Mouse (Mus musculus): ENCODE results near the gene Lsp1. TPM values are rescaled to one million over a fixed set of nuclear protein-coding genes. Genes with fewer than 3 reads are reported as not detected.
A peak's percentile ranks its signal among the peaks of the same experiment; 100 is the strongest.

Lsp1 gene
- total RNA-seq, 2 experiments from 2014 or later: 3.4 to 7.1 TPM

- no peak overlapping the region for H3K27ac ChIP-seq
- no peak overlapping the region for H3K4me3 ChIP-seq
- DNase-seq (ENCODE audit: extremely low spot score in 1 of 2, low spot score in 2 of 2): no peak
- intact Hi-C loops (cut with DNase I): no loop called here
- TF ChIP-seq CTCF (IDR thresholded peaks at IDR 0.05): no peak
Observed at GRCm38 (mm10) chr7:142514048-142514447, 53.4 kb downstream of the Lsp1 start.

GRCm38 (mm10) chr7:142516221-142516978 is 55.8 kb downstream of the Lsp1 start:
- intact Hi-C loops (cut with DNase I): no loop called here
- Histone ChIP-seq H3K4me3 (no peak overlapping the region), H3K27ac (no peak overlapping the region)
- TF ChIP-seq CTCF (IDR thresholded peaks at IDR 0.05): no peak
- no peak for DNase-seq (ENCODE audit: extremely low spot score in 1 of 2, low spot score in 2 of 2)

GRCm38 (mm10) chr7:142517531-142517930 is 56.9 kb downstream of the Lsp1 start:
- Histone ChIP-seq H3K27ac (no peak overlapping the region), H3K4me3 (no peak overlapping the region)
- intact Hi-C loops (cut with DNase I): no loop called here
- no peak for DNase-seq (ENCODE audit: extremely low spot score in 1 of 2, low spot score in 2 of 2)
- no peak for TF ChIP-seq CTCF (IDR thresholded peaks at IDR 0.05)

- DNase-seq (ENCODE audit: extremely low spot score in 1 of 2, low spot score in 2 of 2): no peak
- no peak overlapping the region for H3K4me3 ChIP-seq
- no peak overlapping the region for H3K27ac ChIP-seq
- no peak for TF ChIP-seq CTCF (IDR thresholded peaks at IDR 0.05)
- intact Hi-C loops (cut with DNase I): no loop called here
Observed at GRCm38 (mm10) chr7:142520331-142520730, 59.7 kb downstream of the Lsp1 start.

- peak; percentile 54 for TF ChIP-seq CTCF (IDR thresholded peaks at IDR 0.05)
- Histone ChIP-seq H3K4me3 (no peak overlapping the region), H3K27ac (no peak overlapping the region)
- no peak for DNase-seq (ENCODE audit: extremely low spot score in 1 of 2, low spot score in 2 of 2)
- intact Hi-C loops (cut with DNase I): no loop called here
Observed at GRCm38 (mm10) chr7:142522352-142522751, 61.7 kb downstream of the Lsp1 start.

GRCm38 (mm10) chr7:142523200-142523990 is 62.8 kb downstream of the Lsp1 start:
- Histone ChIP-seq H3K27ac (no peak overlapping the region), H3K4me3 (no peak overlapping the region)
- TF ChIP-seq CTCF (IDR thresholded peaks at IDR 0.05): no peak
- no peak for DNase-seq (ENCODE audit: extremely low spot score in 1 of 2, low spot score in 2 of 2)
- intact Hi-C loops (cut with DNase I): no loop called here

GRCm38 (mm10) chr7:142525342-142526178 is 65.0 kb downstream of the Lsp1 start:
- no peak for TF ChIP-seq CTCF (IDR thresholded peaks at IDR 0.05)
- no peak overlapping the region for H3K27ac ChIP-seq
- intact Hi-C loops (cut with DNase I): no loop called here
- no peak for DNase-seq (ENCODE audit: extremely low spot score in 1 of 2, low spot score in 2 of 2)
- H3K4me3 ChIP-seq: no peak overlapping the region

- no peak overlapping the region for H3K4me3 ChIP-seq
- intact Hi-C loops (cut with DNase I): no loop called here
- no peak overlapping the region for H3K27ac ChIP-seq
- no peak for DNase-seq (ENCODE audit: extremely low spot score in 1 of 2, low spot score in 2 of 2)
- no peak for TF ChIP-seq CTCF (IDR thresholded peaks at IDR 0.05)
Observed at GRCm38 (mm10) chr7:142529350-142529749, 68.7 kb downstream of the Lsp1 start.

GRCm38 (mm10) chr7:142531973-142532521 is 71.4 kb downstream of the Lsp1 start:
- no peak overlapping the region for H3K27ac ChIP-seq
- no peak overlapping the region for H3K4me3 ChIP-seq
- DNase-seq (ENCODE audit: extremely low spot score in 1 of 2, low spot score in 2 of 2): no peak
- intact Hi-C loops (cut with DNase I): loop anchor here (2.0 kb wide), 1 partner anchor 197 kb away; no protein-coding TSS in a partner anchor
- TF ChIP-seq CTCF (IDR thresholded peaks at IDR 0.05): no peak

GRCm38 (mm10) chr7:142532671-142533058 is 72.1 kb downstream of the Lsp1 start, which contains the start of gene Mrpl23:
Gene Mrpl23, plus strand, starts transcription at chr7:142532686.
- intact Hi-C loops (cut with DNase I): loop anchor here (2.0 kb wide), 1 partner anchor 198 kb away; no protein-coding TSS in a partner anchor
- DNase-seq (ENCODE audit: extremely low spot score in 1 of 2, low spot score in 2 of 2): no peak
- TF ChIP-seq CTCF (IDR thresholded peaks at IDR 0.05): no peak
- peak within 1 kb of the TSS; percentile 87 for H3K27ac ChIP-seq
- H3K4me3 ChIP-seq: peak within 1 kb of the TSS; percentile 84
